Mouse (Mus musculus) liver, postnatal 0 days (tissue): ENCODE measurements at regions not wholly inside any gene's neighbourhood (a gene's known extent, or its start where the extent isn't known, plus 50 kb on each side); places are given as distances from the start of the nearest gene placed in this dataset.
A peak's percentile ranks its signal among the peaks of the same experiment; 100 is the strongest.

Experiments used
- ATAC-seq: fragments of 200-750 bp; cut with Nextera tagmentation; 2 replicates; pipeline ENCODE4 v1.8.0; 2017; ENCODE audit warnings: mild to moderate bottlenecking, moderate library complexity
- DNase-seq: peaks from one replicate; pipeline ENCODE4 v3.0.0-alpha.2; 2016
- H3K27ac ChIP-seq: fragments of 300-500 bp; sonication (generic); 2 replicates; pipeline ENCODE4 v1.5.1; 2014; ENCODE audit warnings: antibody characterized with exemption, moderate library complexity, mild to moderate bottlenecking, low read depth
- H3K27me3 ChIP-seq: fragments of 300-500 bp; sonication (generic); 2 replicates; pipeline ENCODE4 v1.6.1; 2014; ENCODE audit warnings: low read length, control low read depth, mixed read lengths; ENCODE audit not compliant: insufficient read depth
- H3K36me3 ChIP-seq: fragments of 300-500 bp; sonication (generic); replicated peaks from 2 replicates; pipeline ENCODE4 v1.6.1; 2014; ENCODE audit warnings: mild to moderate bottlenecking, control low read depth, low read length, moderate library complexity, mixed read lengths; ENCODE audit not compliant: insufficient read depth
- H3K4me1 ChIP-seq: fragments of 300-500 bp; sonication (generic); 2 replicates; pipeline ENCODE4 v1.6.1; 2014; ENCODE audit warnings: antibody characterized with exemption, mild to moderate bottlenecking, control low read depth; ENCODE audit not compliant: insufficient read depth
- H3K4me2 ChIP-seq: fragments of 300-500 bp; sonication (generic); 2 replicates; pipeline ENCODE4 v1.6.1; 2014; ENCODE audit warnings: low read depth, mild to moderate bottlenecking, low read length, moderate library complexity, mixed read lengths
- H3K4me3 ChIP-seq: fragments of 300-500 bp; sonication (generic); 2 replicates; pipeline ENCODE4 v1.5.1; 2014; ENCODE audit warnings: low read depth, low read length
- H3K9ac ChIP-seq: fragments of 300-500 bp; sonication (generic); replicated peaks from 2 replicates; pipeline ENCODE4 v1.6.1; 2014; ENCODE audit warnings: mild to moderate bottlenecking, moderate library complexity
- H3K9me3 ChIP-seq: fragments of 300-500 bp; sonication (generic); 2 replicates; pipeline ENCODE4 v1.6.1; 2016; ENCODE audit warnings: mild to moderate bottlenecking, control low read depth, low read length, mixed read lengths
- CTCF ChIP-seq: sonication (generic); IDR thresholded peaks from 2 replicates; pipeline ENCODE4 v1.5.1; 2016; ENCODE audit warnings: antibody characterized with exemption, low read depth
- EP300 ChIP-seq: IDR thresholded peaks from 2 replicates; pipeline ENCODE4 v1.6.1; 2016; ENCODE audit warnings: antibody characterized with exemption, low read depth, mild to moderate bottlenecking
- WGBS: fragments of 180-500 bp; shearing (Covaris S2); extraction: QIAGEN DNeasy Blood & Tissue Kit; methylation state at CpG from one replicate; pipeline ENCODE4 v1.1.7; 2014; ENCODE audit not compliant: insufficient replicate concordance; 5-methylcytosine and 5-hydroxymethylcytosine counted together

DNA sequence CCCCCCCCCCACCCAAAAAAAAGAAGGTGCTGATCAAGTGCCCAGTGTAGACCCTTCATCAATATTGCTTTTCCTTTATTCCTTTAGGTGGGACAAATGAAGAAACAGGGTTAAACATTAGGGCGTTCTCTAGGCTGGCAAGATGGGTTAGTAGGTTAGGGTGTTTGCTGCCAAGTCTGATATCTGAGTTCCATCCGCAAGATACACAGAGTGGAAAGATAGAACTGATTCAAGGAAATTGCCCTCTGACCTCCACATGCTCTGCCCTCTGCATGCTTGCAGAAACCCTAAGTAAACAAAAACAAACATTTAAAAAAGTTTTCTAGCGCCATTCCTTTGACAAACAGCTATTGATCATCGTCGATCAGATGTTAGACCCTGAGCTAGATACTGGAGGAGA is 85.6 kb upstream of the Teddm2 start:
- Histone ChIP-seq H3K4me3 (no peak overlapping the region), H3K27ac (no peak overlapping the region), H3K9me3 (no peaks in the 10 kb centered on the region), H3K27me3 (no peaks in the 10 kb centered on the region), H3K9ac (no peak overlapping the region), H3K36me3 (no peaks in the 10 kb centered on the region), H3K4me1 (no peaks in the 10 kb centered on the region), H3K4me2 (no peak overlapping the region)
- no peak for DNase-seq
- TF ChIP-seq CTCF (no peak), EP300 (no peak)
- ATAC-seq: no peak
- 64% methylated on average over 5 of the region's 5 CpGs for WGBS

GRCm38 (mm10) chr1:153986632-153987031 is 86.6 kb upstream of the Teddm2 start:
- H3K4me1 ChIP-seq: no peaks in the 10 kb centered on the region
- H3K4me3 ChIP-seq: no peak overlapping the region
- no peaks in the 10 kb centered on the region for H3K36me3 ChIP-seq
- H3K4me2 ChIP-seq: no peak overlapping the region
- 75% methylated on average over 6 of the region's 6 CpGs for WGBS
- H3K9me3 ChIP-seq: no peaks in the 10 kb centered on the region
- ATAC-seq: no peak
- TF ChIP-seq EP300 (no peak), CTCF (no peak)
- no peak for DNase-seq
- no peak overlapping the region for H3K9ac ChIP-seq
- no peak overlapping the region; the same call in 1 of the 2 replicates for H3K27ac ChIP-seq
- H3K27me3 ChIP-seq: no peaks in the 10 kb centered on the region

DNA sequence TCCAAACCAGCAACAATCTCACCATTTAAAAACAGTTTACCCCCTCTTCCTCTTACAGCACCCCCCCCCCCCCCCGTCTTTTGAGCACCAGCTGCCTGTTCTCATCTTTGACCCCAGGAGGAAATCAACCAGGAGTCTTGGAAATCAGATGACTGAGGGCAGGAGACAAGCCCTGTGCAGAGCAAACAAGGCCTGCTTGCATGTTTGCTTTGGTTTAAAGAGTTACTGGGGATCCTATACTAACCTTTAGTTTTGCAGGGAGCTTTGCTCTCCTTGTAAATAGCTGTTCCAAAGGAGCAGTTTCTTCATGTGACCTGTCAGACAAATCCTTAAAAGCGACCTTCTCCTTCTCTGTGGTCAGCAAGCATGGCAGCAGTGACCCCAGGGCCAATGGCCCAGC is 88.3 kb upstream of the Teddm2 start:
- 0 out of 2 replicates have a peak, but pooled peaks cover 4% of the 10 kb centered on the region for H3K4me1 ChIP-seq
- no peak overlapping the region for H3K9ac ChIP-seq
- H3K36me3 ChIP-seq: no peaks in the 10 kb centered on the region
- H3K9me3 ChIP-seq: no peaks in the 10 kb centered on the region
- DNase-seq: no peak
- no peak overlapping the region for H3K4me3 ChIP-seq
- peak overlapping the region; percentile 69 for H3K27ac ChIP-seq
- TF ChIP-seq EP300 (no peak), CTCF (no peak)
- H3K27me3 ChIP-seq: no peaks in the 10 kb centered on the region
- ATAC-seq: peak; percentile 41
- no peak overlapping the region for H3K4me2 ChIP-seq
- WGBS: 43% methylated on average over 2 of the region's 2 CpGs

DNA sequence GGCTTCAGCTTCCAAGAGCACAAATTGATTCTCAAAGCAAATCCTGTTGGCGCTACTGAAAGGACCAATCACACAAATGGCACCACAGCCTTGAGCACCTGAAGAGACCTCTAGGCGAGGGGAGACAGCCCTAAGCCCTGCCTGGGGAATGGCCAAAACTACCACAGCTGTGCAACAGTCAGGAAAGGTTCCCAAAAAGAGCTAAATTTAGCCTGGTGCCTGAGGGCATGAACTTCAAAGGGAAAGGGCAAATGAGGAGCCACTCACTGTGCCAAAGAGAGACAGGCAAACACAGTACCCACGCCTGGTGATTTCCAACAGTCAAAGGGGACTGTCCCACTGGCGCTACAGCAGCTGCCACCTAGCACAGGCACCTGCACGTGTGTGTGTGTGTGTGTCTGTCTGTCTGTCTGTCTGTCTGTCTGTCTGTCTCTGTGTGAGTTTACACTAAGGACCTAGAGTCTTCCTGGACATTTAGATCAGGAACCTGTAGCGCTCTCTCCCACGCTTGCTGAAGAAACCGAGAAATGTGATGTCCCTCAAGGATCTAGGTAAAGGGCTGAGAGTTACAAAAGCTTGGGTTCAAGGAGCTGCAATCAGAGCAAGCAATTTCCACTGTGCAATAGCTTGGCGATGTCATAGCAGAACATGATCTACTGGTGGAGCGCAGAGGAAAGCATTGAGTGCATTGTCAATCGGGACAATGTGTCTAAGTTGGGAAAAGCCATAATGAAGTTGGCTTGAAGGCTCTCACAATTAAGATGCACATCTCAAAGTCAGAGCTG is 90.8 kb upstream of the Teddm2 start:
- 73% methylated on average over 11 of the region's 11 CpGs for WGBS
- Histone ChIP-seq H3K36me3 (no peaks in the 10 kb centered on the region), H3K9me3 (no peaks in the 10 kb centered on the region), H3K4me3 (no peak overlapping the region), H3K27me3 (no peaks in the 10 kb centered on the region), H3K4me1 (0 out of 2 replicates have a peak, but pooled peaks cover 4% of the 10 kb centered on the region), H3K27ac (peak overlapping the region; percentile 44), H3K4me2 (no peak overlapping the region), H3K9ac (no peak overlapping the region)
- ATAC-seq (peak; percentile 30), DNase-seq (peak; percentile 17)
- TF ChIP-seq CTCF: no peak
- TF ChIP-seq EP300: no peak

- peak overlapping the region; percentile 66 for H3K27ac ChIP-seq
- WGBS: 57% methylated on average over 2 of the region's 3 CpGs
- no peaks in the 10 kb centered on the region for H3K36me3 ChIP-seq
- H3K27me3 ChIP-seq: no peaks in the 10 kb centered on the region
- no peak overlapping the region for H3K4me3 ChIP-seq
- DNase-seq: peak; percentile 62
- H3K4me1 ChIP-seq: 0 out of 2 replicates have a peak, but pooled peaks cover 4% of the 10 kb centered on the region
- no peak overlapping the region for H3K4me2 ChIP-seq
- TF ChIP-seq CTCF: no peak
- TF ChIP-seq EP300: peak; percentile 25; the same call in 1 of the 2 replicates
- no peak overlapping the region for H3K9ac ChIP-seq
- peak; percentile 88 for ATAC-seq
- no peaks in the 10 kb centered on the region for H3K9me3 ChIP-seq
Observed at GRCm38 (mm10) chr1:153992466-153992865, 92.4 kb upstream of the Teddm2 start.

DNA sequence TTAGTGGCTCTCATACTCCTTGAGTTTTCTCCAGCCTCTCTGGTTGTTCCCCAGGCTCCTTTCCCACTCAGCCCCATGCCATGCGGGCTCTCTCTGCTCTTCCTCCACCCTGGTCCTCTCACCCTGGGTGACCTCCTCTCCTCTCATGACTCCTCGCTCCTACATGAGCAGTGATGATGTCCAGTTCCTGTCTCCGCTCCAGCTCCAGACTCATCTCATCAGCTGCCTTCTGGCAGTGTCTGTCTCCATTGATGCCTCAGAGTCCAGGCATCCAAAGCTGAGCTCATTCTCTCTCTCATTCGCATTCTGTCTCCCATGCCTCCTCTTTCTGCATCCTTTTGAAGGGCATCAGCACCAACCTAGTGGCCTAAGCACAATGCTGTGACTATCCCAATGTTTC is 94.8 kb upstream of the Teddm2 start:
- no peaks in the 10 kb centered on the region for H3K36me3 ChIP-seq
- H3K9ac ChIP-seq: no peak overlapping the region
- no peak for DNase-seq
- no peaks in the 10 kb centered on the region for H3K9me3 ChIP-seq
- no peak overlapping the region for H3K4me3 ChIP-seq
- no peak overlapping the region for H3K27ac ChIP-seq
- no peaks in the 10 kb centered on the region for H3K27me3 ChIP-seq
- ATAC-seq: no peak
- peaks cover 7% of the 10 kb centered on the region; the same call in 1 of the 2 replicates for H3K4me1 ChIP-seq
- no peak overlapping the region for H3K4me2 ChIP-seq
- 88% methylated on average over 4 of the region's 4 CpGs for WGBS
- TF ChIP-seq EP300 (no peak), CTCF (no peak)
